Mouse (Mus musculus): ENCODE results near the gene Ubtf. TPM values are rescaled to one million over a fixed set of nuclear protein-coding genes. Genes with fewer than 3 reads are reported as not detected.
"Not testable (repeated sequence)": the region's sequence is repeated elsewhere in the genome, so short reads cannot be mapped to it uniquely, and the experiment has no call there.

Gene Ubtf
- total RNA-seq (2021), result 100 to 1,000 TPM in 1 of 2 experiments, 10 to 100 TPM in 1; 97.0 to 100 TPM

DNA sequence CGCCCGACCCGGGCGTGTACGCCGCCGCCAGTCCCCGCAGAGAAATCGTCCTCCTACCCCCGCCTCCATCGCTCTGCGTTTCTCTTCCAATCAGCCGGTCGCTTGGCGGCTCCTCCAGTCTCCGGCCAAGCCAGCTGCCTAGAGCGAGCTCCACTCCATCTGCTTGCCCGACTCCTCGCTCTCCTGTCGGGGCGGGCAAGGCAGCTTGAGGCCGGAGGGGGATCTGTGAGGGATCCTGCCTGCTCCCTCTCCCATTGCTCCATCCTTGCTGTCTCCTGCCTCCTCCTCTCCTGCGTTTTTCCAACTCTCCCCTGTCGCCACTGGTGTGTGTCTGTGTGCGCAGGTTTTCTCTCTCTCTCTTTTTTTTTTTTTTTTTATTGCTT is at the start of gene Ubtf:
Gene Ubtf, minus strand, starts transcription at position 333 of the 383 bp plus-strand sequence.
- peak; percentile 86 to 93 for DNase-seq (ENCODE audit: extremely low spot score in 1 of 2, low spot score in 2 of 2)
- intact Hi-C loops (cut with DNase I), result loop anchor here (2.0 kb wide), 1 partner anchor 87 kb away; the partner anchor contains the start of gene Slc25a39

DNA sequence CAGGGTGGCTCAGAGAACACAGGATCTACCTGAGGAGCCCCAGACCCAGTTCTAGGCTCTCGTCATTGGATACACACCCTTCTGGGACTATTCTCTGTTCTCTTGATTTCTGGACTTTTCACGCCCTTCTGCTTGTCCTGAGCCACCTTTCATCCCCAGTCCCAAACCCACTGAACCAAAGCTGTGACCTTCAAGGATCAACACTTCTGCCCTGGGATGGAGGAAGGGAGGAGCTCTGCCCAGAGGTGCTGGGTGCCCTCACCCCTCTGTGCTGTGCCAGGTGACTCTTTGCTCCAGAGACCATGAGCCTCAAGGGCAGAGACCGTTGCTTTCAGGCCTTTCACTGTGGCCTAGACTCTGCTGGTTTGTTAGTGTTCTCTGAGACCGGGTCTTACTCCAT is 49.7 kb upstream of the Ubtf start:
- DNase-seq (ENCODE audit: extremely low spot score in 1 of 2, low spot score in 2 of 2), result no peak
- intact Hi-C loops (cut with DNase I), result no loop called here

DNA sequence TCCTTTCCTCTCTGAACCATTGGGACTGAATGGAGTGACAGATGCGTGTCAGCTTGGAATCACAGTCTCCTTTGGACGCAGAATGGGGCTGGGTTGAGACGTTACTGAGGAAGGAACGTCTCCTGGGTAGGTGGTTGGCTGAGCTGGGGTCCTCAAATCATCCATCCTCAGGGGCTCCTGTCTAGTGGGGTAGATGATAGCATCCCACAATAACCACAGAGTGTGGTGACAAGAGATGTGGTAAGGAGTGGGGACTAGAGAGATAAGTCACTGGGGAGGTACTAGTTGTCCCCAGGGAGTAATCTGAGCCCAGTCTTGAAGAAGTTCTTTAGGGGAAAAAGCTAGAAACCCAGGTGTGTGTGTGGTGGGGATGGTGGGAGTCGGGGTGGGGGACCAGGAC is 48.8 kb upstream of the Ubtf start:
- no peak for DNase-seq (ENCODE audit: extremely low spot score in 1 of 2, low spot score in 2 of 2)
- intact Hi-C loops (cut with DNase I), result no loop called here

DNA sequence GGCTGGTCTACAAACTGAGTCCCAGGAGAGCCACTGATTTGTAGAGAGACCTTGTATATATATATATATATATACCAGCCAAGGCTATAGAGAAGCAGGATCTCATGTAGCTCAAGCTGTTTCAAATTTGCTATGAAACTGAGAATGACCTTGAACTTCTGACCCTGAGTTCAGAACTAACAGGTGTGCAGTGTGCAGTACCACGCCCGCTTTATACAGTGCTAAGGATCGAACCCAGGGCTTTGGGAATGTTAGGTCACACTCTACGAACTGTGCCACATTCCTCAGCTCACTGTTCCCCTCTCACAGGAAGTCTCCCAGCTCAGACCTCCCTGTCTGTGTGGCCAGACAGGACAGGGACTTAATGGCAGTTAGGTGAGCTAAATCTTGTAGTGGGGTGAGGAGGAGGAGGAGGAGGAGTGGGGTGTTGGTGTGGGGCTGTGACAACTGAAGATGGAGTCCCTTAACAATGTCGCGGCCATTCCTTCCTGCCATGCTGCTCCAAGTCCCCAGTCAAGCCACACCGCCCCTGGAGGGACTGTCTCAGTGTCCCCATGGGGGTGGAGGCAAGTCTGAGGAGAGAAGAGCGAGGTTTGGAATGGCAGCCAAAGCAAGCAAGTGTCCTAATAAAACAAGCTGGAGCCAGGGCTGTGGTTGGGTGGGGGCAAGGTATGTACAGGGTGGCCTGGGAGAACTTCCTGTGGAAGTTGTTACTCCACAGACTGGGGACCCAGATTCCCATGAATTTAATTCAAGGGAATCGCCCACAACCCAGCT is 48.1 kb upstream of the Ubtf start:
- intact Hi-C loops (cut with DNase I), result no loop called here
- DNase-seq (ENCODE audit: extremely low spot score in 1 of 2, low spot score in 2 of 2), result no peak

DNA sequence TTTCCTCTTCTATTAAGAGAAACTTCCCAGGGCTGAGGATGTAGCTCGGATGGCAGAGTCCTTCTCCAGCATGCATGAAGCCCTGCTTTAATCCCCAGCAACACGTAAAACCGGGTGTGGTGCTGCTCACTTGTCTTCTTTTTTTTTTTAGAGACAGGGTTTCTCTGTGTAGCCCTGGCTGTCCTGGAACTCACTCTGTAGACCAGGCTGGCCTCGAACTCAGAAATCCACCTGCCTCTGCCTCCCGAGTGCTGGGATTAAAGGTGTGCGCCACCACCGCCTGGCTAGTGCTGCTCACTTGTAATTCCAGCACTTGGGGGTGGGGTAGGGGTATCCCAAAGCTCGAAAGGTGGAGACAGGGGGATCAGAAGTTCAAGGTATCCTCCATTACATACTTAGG is 46.6 kb upstream of the Ubtf start, which contains the start of gene Slc4a1:
Gene Slc4a1, minus strand, starts transcription at position 101 of the 400 bp plus-strand sequence.
- DNase-seq (ENCODE audit: extremely low spot score in 1 of 2, low spot score in 2 of 2); intact Hi-C loops (cut with DNase I): not testable (repeated sequence)

DNA sequence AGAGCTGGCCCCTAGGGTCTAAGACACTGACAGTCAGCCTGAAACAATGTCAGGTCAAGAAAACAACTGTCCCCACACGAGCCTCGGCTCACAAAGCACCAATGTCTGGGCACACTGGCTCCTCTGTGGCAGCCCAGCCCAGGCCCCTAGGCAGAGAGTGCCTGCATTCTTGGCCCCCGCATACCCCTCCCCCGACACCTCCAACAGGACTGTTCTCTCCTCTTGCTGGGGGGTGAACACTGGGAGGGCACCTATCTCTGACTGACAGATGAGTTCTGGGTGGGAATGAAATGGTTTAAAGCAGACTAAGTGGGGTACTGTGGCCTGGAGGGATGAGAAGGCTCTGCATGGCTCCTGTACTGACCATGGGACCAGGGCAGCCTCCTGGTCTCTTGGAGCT is 46.2 kb upstream of the Ubtf start:
- intact Hi-C loops (cut with DNase I), result no loop called here
- no peak for DNase-seq (ENCODE audit: extremely low spot score in 1 of 2, low spot score in 2 of 2)

DNA sequence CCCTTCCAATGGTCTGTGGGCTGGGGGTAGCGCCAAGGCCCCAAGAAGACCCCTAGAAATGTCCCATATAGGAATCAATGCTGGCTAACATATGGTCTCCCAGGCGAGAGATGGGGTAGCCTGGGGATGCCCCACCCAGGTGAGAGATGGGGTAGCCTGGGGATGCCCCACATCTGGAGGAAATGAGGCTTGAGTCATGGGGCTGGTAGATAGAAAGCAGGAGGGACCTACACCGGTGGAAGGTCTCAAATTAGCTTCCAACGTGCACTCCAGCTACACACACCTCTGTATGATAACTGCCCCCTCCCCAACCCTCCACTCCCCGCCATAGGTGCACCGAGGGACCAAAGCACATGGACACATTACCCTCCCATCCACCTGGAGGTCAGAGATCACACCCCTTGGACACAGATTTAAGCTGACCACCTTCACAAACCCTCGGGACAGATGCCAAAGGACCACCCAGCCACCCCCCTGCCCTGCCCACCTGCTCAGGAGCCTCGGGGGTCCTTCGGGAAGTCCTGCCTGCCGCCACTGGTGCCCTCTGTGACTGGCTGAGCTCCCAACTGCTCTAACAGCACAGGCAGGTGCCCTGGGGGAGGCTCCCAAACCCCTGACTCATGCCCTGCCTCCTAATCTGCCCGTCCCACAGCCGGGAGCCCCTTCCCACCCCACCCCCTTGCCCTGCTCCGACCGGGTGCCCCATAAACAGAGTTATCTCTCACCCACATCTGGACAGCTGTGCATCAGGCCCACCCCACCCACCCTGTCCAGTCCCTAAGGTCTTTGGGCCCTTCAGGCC is 45.2 kb upstream of the Ubtf start:
- DNase-seq (ENCODE audit: extremely low spot score in 1 of 2, low spot score in 2 of 2), result no peak
- intact Hi-C loops (cut with DNase I), result no loop called here

DNA sequence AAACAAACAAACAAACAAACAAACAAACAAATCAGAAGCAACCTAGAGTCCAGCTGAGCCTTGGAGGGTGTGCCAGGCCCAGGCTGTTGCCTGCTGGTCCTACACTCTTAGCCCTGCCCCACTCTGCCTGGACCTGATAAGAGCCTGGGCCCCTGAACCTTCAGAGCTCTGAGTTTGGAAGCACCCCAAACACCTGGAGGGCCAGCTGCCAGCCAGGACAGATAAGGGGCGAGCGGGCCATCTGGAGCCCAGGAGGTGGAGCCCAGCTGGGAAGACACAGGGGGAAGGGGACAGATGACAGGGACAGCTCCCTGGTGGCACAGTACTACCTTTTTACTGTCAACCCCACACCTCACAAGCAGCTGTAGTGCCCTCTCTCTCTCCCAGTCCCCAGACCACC is 44.1 kb upstream of the Ubtf start:
- intact Hi-C loops (cut with DNase I), result no loop called here
- DNase-seq (ENCODE audit: extremely low spot score in 1 of 2, low spot score in 2 of 2), result no peak

DNA sequence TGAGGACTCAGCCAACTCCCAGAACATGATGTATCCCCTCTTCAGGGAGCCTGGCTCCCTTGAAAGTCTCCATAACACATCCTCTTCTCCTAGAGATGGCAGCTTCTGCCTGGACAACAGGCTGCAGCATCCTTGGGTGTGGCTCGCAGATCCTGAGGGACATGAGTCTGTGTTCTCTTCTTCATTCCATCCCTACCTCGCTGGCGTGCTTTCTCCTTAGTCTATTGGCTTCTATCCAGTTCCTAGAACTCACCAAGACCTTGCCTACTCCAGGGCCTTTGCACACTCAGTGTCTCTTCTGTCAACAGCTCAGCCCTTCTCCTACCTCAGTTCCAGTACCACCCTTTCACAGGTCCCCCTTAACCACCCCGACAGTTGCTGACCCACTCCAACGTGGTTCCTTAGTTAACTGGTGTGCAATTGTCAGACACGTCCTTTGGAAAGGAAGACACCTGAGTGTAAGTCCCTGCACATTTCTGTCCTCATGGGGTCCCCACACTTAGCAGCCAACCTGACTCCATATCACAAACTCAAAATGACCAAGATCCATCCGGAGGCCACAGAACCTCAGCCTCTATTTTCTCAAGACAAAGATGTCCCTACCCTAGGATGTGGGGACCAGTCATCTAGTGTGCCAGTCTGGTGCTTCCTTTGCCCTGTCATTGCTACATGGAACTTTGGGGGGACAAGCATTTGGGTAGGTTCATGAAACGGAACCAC is 42.4 kb upstream of the Ubtf start:
- intact Hi-C loops (cut with DNase I), result no loop called here

DNA sequence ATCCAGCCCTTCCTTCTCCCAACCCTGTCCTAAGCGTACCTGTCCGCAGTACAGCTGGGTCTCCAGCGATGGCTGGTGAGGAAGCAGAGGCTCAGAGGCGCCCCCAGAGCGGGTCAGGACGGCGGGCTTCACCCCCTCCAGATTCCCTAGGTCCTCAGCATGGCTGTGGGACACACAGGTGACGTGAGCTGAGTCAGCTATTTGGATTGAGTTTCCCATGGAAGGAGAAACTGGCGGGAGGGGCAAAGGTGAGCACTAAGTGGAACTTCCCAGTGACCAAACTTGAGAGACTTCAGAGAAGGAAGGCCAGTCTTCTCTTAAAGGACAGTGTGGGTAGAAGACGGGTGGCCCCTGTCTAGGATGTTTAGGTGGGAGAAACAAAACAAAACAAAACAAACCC is 38.8 kb upstream of the Ubtf start:
- intact Hi-C loops (cut with DNase I), result no loop called here
- no peak for DNase-seq (ENCODE audit: extremely low spot score in 1 of 2, low spot score in 2 of 2)

More for the DNA sequence above, 42.4 kb upstream of the Ubtf start:
- no peak for DNase-seq (ENCODE audit: extremely low spot score in 1 of 2, low spot score in 2 of 2)

DNA sequence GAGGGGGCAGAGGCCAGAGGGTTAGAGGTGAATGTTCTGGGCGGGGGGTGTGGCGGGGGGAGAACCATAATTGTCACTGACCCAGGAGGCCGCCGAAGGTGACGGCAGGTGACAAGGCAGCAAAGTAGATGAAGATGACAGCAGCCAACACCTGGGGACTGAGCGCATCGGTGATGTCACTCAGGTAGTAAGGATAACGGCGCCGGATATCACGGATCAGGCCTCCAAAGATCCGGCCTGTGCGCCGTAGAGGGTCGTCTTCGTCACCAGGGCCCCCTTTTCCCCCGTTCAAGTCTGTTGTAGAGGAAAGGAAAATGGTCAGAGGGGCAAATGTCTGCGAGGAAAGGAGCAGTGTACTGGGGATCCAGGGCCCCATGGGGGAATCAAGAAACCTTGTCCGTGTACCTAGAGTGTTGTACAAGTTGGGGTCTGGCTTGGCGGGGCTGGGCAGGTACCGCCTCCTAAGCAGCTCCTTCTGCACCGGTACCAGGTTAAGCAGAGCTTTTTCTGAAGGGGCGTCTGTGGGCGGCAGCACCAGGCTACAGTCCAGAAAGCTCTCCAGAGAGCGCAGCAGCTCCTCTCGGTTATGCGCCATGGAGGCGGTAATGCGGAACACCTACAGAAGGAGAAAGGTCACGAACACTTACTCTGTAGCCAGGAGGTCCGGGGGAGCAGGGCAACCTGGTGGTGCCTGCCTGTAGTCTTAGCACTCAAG is 37.3 kb upstream of the Ubtf start:
- no peak for DNase-seq (ENCODE audit: extremely low spot score in 1 of 2, low spot score in 2 of 2)
- intact Hi-C loops (cut with DNase I), result no loop called here

DNA sequence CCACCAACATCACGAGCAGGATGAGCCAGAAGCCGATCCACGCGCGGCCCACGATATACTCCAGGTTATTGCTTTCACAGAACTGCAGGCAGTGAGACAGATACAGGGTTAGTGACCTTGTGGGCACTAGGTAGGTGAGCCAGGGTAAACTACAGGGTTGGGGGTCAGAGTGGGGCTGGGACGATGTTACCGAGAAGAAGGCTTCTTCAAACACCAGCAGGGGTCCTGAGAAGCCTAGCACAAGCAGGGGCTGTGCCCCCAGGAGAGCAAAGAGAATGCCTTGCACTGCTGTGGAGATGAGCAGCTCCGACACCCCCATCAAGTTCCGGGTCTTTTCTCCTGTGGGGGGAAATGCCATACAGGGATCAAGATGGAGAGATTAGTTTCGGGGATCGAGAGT is 36.6 kb upstream of the Ubtf start:
- no peak for DNase-seq (ENCODE audit: extremely low spot score in 1 of 2, low spot score in 2 of 2)
- intact Hi-C loops (cut with DNase I), result no loop called here

DNA sequence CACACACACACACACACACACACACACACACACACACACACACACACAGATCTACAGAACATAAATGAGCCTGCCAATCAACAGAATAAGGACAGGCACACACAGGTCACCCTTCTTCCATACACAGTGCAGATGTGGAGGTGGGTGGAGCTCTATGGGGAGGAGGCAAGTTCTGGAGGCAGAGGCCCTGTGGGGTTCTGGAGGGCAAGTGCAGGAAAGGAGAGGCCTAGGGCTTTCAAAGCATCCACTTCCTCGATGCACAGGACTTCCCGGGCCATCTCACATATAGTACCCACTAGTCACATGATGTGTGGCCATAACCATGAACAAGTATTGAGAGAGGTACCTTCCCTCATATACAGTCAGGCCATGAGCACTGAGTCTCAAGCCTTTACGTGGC is 36.0 kb upstream of the Ubtf start:
- intact Hi-C loops (cut with DNase I), result no loop called here
- no peak for DNase-seq (ENCODE audit: extremely low spot score in 1 of 2, low spot score in 2 of 2)

DNA sequence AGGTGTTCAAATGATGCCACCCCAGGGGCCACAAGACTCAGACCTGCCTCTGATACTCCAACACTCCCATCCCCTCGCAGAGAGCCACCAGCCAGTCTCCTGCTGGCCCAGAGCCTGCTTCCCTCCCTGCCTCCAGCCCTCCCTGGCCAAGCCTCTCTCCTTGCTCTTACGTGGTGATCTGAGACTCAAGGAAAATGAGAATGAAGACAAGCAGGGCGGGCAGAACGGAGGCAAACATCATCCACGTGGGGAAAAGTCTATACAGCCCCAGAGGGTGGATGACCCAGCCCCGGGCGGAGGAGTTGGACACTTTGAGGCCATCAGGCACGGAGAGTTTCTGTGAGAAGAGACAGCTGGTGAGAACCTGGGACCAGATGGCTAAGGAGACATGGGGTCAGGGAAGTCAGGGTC is 33.5 kb upstream of the Ubtf start:
- intact Hi-C loops (cut with DNase I), result no loop called here

DNA sequence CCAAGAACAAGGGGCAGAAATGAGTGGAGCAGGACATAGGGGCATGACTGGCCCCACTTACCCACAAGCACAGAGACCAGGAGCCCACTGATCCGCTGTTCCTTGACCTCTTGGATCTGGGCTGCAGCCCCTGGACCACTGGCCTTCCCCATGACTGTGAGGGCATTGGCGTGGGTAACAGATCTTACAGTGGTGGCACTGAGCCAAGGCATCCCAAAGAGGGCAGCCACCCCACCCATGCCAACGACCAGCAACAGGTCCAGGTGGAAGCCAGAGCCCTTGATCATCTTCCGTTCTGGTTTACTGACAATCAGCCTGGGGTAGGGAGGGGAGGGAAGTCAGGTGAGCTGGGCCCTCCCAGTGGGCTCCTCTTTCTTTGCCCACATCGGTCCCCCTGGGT is 32.8 kb upstream of the Ubtf start:
- DNase-seq (ENCODE audit: extremely low spot score in 1 of 2, low spot score in 2 of 2), result no peak
- intact Hi-C loops (cut with DNase I), result no loop called here

More for the DNA sequence above, 33.5 kb upstream of the Ubtf start:
- no peak for DNase-seq (ENCODE audit: extremely low spot score in 1 of 2, low spot score in 2 of 2)

DNA sequence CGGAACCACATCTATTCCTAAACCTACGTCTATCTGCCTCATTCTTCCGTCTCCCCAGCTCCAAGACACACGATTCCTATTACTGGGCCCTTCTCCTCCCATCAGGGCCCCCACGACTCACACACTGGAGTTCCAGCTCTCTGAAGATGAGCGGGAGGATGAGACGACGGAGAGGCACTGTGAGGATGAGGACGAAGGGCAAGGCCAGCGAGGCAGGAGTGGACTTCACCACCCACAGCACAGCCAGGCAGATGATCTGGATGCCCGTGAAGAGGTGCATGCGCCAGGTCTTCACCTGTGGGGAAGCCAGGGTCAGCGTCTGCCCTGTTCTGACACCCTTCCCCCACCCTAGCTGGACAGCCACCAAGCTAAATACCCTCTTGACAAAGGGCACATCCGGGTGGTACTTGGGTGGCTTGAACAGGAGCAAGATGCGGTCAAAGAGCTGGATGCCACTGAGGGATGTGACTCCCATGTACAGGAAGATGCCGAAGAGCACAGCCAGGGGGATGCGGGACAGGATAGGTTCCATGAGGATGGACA is 31.5 kb upstream of the Ubtf start:
- no peak for DNase-seq (ENCODE audit: extremely low spot score in 1 of 2, low spot score in 2 of 2)
- intact Hi-C loops (cut with DNase I), result no loop called here

DNA sequence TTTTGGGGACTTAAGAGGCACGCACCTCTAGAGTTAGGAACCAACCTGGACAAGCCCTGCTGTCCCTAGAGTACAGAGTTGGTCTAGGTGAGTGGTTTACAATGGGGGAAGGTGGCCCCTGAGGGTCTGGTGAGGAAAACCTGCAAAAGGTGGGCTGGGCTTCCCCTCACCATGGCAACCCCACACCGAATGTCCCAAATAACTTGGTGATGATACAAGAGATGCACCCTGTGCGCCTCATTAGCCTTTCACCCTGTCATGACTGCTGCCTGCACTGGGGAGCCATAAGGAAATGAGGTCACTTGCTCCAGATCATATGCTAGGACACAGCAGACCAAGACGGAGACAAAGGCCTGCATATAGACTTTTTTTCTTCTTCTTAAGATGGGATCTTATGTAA is 30.9 kb upstream of the Ubtf start:
- intact Hi-C loops (cut with DNase I), result no loop called here
- DNase-seq (ENCODE audit: extremely low spot score in 1 of 2, low spot score in 2 of 2), result no peak

DNA sequence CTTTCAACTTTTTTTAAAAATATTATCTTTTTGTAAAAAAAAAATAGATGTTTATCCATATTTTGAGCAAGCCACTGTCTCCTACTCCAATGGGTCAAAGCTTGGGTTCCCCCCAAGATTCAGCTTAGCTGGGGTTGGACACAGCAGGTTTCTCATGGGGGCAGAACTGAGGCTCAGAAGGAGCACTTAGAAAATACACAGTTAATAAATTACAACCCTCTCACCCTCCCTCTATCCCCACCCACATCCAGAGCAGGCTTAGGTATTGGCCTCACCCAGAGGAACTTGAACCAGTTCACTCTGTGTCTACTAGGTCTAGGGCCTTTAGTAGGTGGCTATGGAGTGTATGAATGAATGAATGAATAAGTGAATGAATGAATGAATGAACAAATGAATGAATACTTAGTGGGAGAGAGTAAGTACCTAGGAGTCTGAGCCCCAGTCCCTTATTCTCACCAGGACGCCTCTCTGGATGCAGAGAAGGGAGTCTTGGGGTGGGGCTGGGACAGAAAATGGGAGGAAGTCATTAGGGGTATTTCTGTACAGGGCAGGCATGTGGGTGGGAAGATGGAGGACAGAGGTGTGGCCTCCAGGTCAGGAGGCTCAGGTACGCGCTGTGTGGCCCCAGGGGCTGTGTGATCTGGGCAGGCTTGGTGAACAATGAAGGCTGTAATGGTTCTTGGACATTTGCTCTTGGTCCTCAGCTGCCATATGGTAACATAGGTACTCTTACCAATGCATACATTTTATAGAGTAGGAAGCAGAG is 29.8 kb upstream of the Ubtf start:
- intact Hi-C loops (cut with DNase I), result no loop called here
- no peak for DNase-seq (ENCODE audit: extremely low spot score in 1 of 2, low spot score in 2 of 2)
